Mouse (Mus musculus): ENCODE results near the gene Git1. TPM values are rescaled to one million over a fixed set of nuclear protein-coding genes. Genes with fewer than 3 reads are reported as not detected.
"Not testable (repeated sequence)": the region's sequence is repeated elsewhere in the genome, so short reads cannot be mapped to it uniquely, and the experiment has no call there.

Git1 gene
- polyA plus RNA-seq, 1 experiment from 2014 or later, result 12.6 TPM

DNA sequence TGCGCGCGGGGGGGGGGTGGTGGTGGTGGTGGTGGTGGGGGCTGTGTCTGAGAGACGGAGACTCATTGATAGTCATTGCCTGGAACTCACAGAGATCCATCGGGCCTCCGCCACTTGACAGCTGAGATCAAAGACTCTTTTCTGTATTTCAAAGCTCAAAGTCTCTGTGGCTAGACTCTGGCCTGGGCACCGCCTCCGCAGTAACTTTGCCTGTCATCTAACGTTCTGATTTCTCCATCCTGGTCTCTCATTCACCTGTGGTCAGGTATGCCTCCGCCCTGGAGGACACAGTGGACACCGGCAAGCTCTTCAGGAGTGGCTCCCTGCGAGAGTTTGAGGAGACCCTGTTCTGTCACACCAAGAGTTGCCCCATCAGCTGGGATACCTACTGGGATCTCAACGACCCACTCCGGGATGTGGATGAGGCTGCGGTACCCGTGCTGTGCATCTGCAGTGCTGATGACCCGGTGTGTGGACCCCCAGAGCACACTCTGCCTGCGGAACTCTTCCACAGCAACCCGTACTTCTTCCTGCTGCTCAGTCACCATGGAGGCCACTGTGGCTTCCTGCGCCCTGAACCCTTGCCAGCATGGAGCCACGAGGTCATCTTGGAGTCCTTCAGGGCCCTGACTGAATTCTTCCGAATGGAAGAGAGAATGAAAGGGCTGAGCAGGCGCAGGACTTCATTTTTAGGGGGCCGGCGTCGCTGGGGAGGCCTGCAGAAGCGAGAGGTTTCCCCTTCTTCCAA, 24.9 kb downstream of the Git1 start:
- WGBS, result 77% methylated on average over 24 of the region's 27 CpGs
- ATAC-seq, result no peak
- no peak for TF ChIP-seq EP300 (IDR thresholded peaks at IDR 0.05)
- H3K4me1 ChIP-seq (ENCODE audit: insufficient read depth, low read depth, low read length), result peaks cover 22% of the 10 kb centered on the region
- no peaks in the 10 kb centered on the region for H3K9me3 ChIP-seq (ENCODE audit: low read length)
- H3K27me3 ChIP-seq (replicated peaks; ENCODE audit: insufficient read depth, low read length), result 0 out of 2 replicates have a peak, but pooled peaks cover 4% of the 10 kb centered on the region
- DNase-seq (ENCODE audit: low spot score), result no peak
- no peak overlapping the region for H3K9ac ChIP-seq (replicated peaks; ENCODE audit: low read depth)
- H3K4me3 ChIP-seq (ENCODE audit: low read depth, low read length), result no peak overlapping the region
- no peak overlapping the region for H3K4me2 ChIP-seq (replicated peaks; ENCODE audit: low read depth, low read length)
- H3K27ac ChIP-seq (ENCODE audit: low read length), result no peak overlapping the region
- no peaks in the 10 kb centered on the region for H3K36me3 ChIP-seq (ENCODE audit: insufficient read depth, low read length)

DNA sequence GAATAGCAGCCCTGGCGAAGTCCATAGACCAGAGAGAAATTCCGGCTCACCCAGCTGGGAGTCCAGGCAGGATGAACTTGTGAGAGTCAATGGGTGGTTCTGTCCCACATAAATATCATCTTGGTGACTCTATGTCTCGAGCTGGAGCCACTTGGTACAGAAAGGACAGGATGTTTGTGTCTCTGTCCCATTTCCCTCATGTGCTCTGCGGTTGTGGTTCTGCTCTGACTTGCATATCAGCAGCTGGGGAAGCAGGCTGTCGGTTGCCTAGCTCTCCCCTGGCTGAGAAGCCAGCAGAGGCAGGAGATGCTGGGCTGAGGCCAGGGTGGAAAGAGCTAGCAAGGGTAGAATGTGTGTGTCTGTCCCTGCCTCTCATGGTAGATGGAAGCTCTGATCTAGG, 25.7 kb downstream of the Git1 start, which contains the start of gene Gm10392:
Gene Gm10392, minus strand, starts transcription at position 156 of the 400 bp plus-strand sequence.
- Histone ChIP-seq H3K4me3 (ENCODE audit: low read depth, low read length) (no peak within 1 kb of the TSS), H3K4me1 (ENCODE audit: insufficient read depth, low read depth, low read length) (peaks cover 17% of the 10 kb centered on the region), H3K27ac (ENCODE audit: low read length) (no peak within 1 kb of the TSS), H3K9me3 (ENCODE audit: low read length) (no peaks in the 10 kb centered on the region), H3K27me3 (replicated peaks; ENCODE audit: insufficient read depth, low read length) (0 out of 2 replicates have a peak, but pooled peaks cover 4% of the 10 kb centered on the region), H3K4me2 (replicated peaks; ENCODE audit: low read depth, low read length) (no peak within 1 kb of the TSS), H3K36me3 (ENCODE audit: insufficient read depth, low read length) (no peaks in the 10 kb centered on the region), H3K9ac (replicated peaks; ENCODE audit: low read depth) (no peak within 1 kb of the TSS)
- DNase-seq (ENCODE audit: low spot score), result peak; percentile 63
- 57% methylated on average over 5 of the region's 5 CpGs for WGBS
- TF ChIP-seq EP300 (IDR thresholded peaks at IDR 0.05) (peak; percentile 51; the same call in 1 of the 2 replicates), CTCF (IDR thresholded peaks at IDR 0.05) (no peak)
- ATAC-seq, result peak; percentile 23

DNA sequence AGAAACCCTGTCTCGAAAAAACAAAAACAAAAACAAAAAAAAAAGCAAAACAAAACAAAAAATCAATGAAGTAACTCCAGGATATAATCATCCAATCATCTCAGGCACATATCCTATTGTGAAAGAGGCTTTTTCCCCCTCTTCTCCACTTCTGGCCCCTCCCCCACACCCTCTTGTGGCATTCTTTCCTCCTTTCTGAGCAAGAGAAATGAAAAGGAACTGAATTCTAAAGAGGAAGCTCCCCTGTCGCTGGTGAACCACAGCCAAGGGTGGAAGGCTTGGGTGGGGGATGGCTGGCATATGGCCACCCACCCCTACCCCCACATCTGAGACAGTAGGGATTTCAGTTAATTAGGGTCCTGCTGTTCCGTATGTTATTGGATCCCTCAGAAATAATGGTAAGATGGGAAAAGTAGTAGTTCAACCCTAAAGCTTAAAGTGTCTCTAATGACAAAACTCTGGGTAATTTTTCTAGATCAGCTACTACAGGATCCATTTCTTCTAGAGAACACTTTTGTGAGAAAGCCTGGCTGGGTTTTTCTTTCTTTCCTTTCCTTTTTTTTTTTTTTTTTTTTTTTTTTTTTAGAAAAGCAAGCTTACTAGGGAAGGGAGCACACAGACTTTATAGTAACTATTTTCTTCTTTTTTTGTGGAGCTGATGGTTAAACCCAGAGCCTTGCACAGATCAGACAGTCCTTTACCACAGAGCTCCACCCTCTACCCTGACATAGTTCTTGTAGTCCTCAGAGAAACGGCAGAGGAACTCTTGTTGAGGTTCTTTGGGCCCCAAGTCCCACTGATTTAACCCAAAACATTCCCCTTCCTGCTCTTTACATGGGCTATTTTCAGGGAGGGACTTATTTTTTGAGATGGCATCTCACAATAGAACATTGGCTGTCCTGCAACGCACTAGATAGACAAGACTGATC, 27.5 kb downstream of the Git1 start:
- Histone ChIP-seq H3K4me2 (replicated peaks; ENCODE audit: low read depth, low read length) (0 out of 2 replicates have a peak overlapping the region, but pooled peaks have one; percentile 5), H3K9me3 (ENCODE audit: low read length) (no peaks in the 10 kb centered on the region), H3K27me3 (replicated peaks; ENCODE audit: insufficient read depth, low read length) (no peaks in the 10 kb centered on the region), H3K36me3 (ENCODE audit: insufficient read depth, low read length) (no peaks in the 10 kb centered on the region), H3K27ac (ENCODE audit: low read length) (no peak overlapping the region), H3K9ac (replicated peaks; ENCODE audit: low read depth) (no peak overlapping the region), H3K4me3 (ENCODE audit: low read depth, low read length) (no peak overlapping the region), H3K4me1 (ENCODE audit: insufficient read depth, low read depth, low read length) (peaks cover 4% of the 10 kb centered on the region; the same call in 1 of the 2 replicates)
- TF ChIP-seq EP300 (IDR thresholded peaks at IDR 0.05) (no peak), CTCF (IDR thresholded peaks at IDR 0.05) (no peak)
- 46% methylated on average over 5 of the region's 5 CpGs for WGBS
- peak; percentile 67 for DNase-seq (ENCODE audit: low spot score)
- ATAC-seq, result no peak

DNA sequence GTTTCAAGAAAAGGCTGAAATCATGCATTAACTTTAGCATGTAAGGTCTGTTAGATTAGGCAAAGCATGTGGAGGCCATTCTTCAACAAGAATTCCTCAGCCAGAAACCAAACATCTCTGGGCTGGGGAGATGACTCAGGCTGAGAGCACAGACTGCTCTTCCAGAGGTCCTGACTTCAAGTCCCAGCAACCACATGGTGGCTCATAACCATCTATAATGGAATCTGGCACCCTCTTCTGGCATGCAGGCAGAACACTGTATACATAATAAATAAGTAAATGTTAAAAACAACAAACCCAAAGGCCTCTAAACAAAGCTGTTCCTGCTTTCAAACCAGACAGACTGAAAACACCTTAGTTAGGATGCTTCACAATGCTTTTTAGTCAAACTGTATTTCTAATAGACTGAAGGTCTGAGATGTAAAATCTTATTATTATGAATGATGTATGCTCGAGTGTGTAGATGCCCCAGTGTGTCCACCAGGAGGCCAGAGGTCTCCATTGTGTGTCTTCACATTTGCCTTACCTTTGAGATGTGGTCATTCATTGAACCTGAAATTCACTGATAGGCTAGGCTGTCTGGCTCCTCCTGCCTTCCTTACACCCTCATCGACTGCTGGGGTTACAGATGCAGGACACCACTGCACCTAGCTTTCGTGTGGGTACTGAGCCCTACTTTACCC, 32.6 kb downstream of the Git1 start:
- no peak overlapping the region for H3K27ac ChIP-seq (ENCODE audit: low read length)
- no peak overlapping the region for H3K4me2 ChIP-seq (replicated peaks; ENCODE audit: low read depth, low read length)
- no peaks in the 10 kb centered on the region for H3K27me3 ChIP-seq (replicated peaks; ENCODE audit: insufficient read depth, low read length)
- no peak overlapping the region for H3K9ac ChIP-seq (replicated peaks; ENCODE audit: low read depth)
- no peaks in the 10 kb centered on the region for H3K9me3 ChIP-seq (ENCODE audit: low read length)
- no peak overlapping the region for H3K4me3 ChIP-seq (ENCODE audit: low read depth, low read length)
- 69% methylated on average over 3 of the region's 3 CpGs for WGBS
- peak; percentile 20; the same call in 1 of the 2 replicates for TF ChIP-seq CTCF (IDR thresholded peaks at IDR 0.05)
- no peak for TF ChIP-seq EP300 (IDR thresholded peaks at IDR 0.05)
- DNase-seq (ENCODE audit: low spot score) (no peak), ATAC-seq (no peak)
- no peaks in the 10 kb centered on the region for H3K4me1 ChIP-seq (ENCODE audit: insufficient read depth, low read depth, low read length)
- no peaks in the 10 kb centered on the region for H3K36me3 ChIP-seq (ENCODE audit: insufficient read depth, low read length)

DNA sequence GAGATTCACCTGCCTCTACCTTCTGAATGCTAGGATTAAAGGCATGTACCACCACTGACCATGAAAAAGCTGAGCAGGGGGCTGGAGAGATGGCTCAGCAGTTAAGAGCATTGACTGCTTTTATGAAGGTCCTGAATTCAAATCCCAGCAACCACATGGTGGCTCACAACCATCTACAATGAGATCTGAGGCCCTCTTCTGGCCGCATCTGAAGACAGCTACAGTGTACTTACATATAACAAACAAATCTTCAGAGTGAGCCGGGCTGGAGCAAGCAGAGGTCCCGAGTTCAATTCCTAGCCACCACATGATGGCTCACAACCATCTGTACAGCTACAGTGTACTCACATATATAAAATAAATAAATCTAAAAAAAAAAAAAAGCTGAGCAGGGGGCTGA, 35.1 kb downstream of the Git1 start:
- not testable (repeated sequence) for H3K36me3 ChIP-seq (ENCODE audit: insufficient read depth, low read length); H3K27ac ChIP-seq (ENCODE audit: low read length)
- WGBS, result 94% methylated on average over 3 of the region's 3 CpGs

DNA sequence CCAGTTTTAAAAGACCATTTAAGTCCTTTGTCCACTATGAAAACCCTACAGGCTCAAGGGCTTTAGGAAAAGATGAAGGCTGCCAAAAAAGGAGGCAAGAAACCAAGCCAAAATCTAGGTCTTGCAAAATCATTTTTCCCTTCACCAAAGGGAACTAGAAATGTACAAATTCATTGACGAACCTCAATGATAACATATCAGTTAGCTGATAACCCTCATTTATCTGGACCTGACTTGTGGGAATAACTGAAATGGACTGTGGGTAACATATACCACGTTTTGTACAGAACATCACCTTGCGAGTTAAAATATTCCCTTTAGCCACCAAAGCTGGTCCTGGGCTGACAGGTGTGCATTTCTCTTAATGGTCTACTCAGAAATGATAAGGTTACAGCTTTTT, 36.3 kb downstream of the Git1 start:
- H3K4me2 ChIP-seq (replicated peaks; ENCODE audit: low read depth, low read length), result no peak overlapping the region
- no peak for DNase-seq (ENCODE audit: low spot score)
- no peak overlapping the region for H3K27ac ChIP-seq (ENCODE audit: low read length)
- no peak for ATAC-seq
- H3K4me1 ChIP-seq (ENCODE audit: insufficient read depth, low read depth, low read length), result no peaks in the 10 kb centered on the region
- TF ChIP-seq CTCF (IDR thresholded peaks at IDR 0.05) (no peak), EP300 (IDR thresholded peaks at IDR 0.05) (no peak)
- no peak overlapping the region for H3K9ac ChIP-seq (replicated peaks; ENCODE audit: low read depth)
- no peaks in the 10 kb centered on the region for H3K9me3 ChIP-seq (ENCODE audit: low read length)
- H3K4me3 ChIP-seq (ENCODE audit: low read depth, low read length), result no peak overlapping the region
- H3K36me3 ChIP-seq (ENCODE audit: insufficient read depth, low read length), result no peaks in the 10 kb centered on the region
- 68% methylated on average over 3 of the region's 3 CpGs for WGBS
- no peaks in the 10 kb centered on the region for H3K27me3 ChIP-seq (replicated peaks; ENCODE audit: insufficient read depth, low read length)

More for the DNA sequence above, 35.1 kb downstream of the Git1 start:
- not testable (repeated sequence) for H3K9ac ChIP-seq (replicated peaks; ENCODE audit: low read depth); H3K9me3 ChIP-seq (ENCODE audit: low read length); H3K4me3 ChIP-seq (ENCODE audit: low read depth, low read length); H3K27me3 ChIP-seq (replicated peaks; ENCODE audit: insufficient read depth, low read length); ATAC-seq; H3K4me2 ChIP-seq (replicated peaks; ENCODE audit: low read depth, low read length); H3K4me1 ChIP-seq (ENCODE audit: insufficient read depth, low read depth, low read length); DNase-seq (ENCODE audit: low spot score)

All from lung, postnatal 0 days (tissue).